Mouse (Mus musculus) kidney, adult 9 months (tissue): ENCODE data around the gene Ap5b1.
A peak's percentile ranks its signal among the peaks of the same experiment; 100 is the strongest.

Source experiments
- DNase-seq: peaks from one replicate; pipeline ENCODE4 v3.0.0; 2022

Ap5b1 gene

DNA sequence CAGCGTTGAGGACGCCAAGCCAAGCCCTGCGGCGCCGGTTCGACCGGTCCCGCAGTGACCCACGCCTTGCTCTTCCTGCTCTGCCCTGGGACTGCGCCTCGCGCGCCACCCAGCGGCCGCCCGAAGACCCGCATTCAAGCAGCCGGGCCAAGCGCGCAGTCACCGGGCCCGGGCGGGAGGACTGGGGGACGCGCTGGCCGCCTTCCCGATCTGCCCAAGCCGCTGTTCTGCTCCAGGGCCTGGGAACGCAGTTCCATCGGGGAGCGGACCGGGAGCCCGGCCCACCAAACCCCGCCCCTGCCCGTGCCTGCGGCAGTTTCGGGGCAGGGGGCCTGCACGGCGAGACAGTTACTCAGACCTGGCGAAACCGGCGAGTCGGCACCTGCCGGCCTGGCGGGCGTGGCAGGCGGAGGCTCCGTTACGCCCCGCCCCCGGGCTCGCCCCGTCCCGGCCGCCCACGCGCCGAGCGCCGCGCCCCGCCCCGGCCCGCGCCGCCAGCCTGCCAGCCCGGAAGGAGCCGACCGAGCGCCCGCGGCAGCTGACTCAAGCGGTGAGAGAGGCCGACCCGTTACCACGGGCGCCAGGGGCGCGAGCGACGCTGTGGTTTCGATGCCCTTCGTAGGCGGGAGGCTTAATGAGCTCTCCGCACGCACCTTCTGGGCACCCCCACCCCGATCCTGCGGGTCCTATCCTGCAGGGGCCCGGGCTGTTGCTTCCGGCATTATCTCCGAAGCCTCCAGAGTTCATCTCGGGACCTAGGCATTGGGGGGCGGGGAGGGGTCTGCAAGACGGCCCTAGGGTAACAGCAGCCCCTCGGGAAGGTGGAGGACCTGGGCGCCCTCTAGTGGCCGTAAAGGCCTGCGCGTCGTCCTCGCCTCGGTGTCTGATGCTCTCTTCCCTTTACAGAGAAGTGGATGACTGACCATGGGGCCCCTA lies at the start of gene Ap5b1:
Gene Ap5b1 (plus strand): TSS at position 492 of the 936 bp plus-strand sequence.
- peak; percentile 94 for DNase-seq

DNA sequence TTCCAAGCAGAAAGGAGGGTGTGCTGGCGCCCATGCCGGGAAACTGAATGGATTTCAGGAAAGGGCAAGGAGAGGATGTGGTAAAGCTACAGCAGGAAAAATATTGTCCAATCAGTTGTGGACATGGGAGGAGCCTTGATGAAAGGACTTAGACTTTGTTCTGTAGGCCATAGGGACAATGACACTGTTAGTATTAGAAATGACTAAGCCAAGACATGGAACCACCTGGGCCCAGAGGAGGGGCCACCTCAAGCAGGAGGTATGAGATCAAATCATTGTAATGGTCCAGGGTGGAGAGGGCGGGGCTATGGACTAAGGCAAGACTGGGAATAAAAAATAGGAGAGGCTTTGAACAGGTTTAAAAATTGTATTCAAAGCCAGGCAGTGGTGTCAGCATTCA lies 49.1 kb upstream of the Ap5b1 start:
- peak; percentile 50 for DNase-seq

DNA sequence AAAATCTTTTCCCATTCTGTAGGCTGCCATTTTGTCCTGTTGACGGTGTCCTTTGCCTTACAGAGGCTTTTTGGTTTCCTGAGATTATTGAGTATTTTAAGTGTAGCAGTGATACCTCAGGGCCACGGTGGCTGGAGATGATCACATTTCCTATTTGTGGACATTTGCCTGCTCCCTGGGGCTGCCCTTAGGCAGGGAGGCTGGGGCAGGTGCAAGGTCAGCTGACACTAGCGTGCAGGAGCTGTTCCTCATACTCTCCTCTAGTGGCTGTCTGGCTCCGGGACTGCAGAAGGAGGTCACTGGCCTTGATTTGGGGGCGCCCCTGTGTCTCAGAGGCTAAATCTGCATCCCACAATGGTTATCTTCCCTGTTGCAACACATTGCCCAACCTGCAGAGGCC lies 42.6 kb upstream of the Ap5b1 start:
- DNase-seq: no peak

DNA sequence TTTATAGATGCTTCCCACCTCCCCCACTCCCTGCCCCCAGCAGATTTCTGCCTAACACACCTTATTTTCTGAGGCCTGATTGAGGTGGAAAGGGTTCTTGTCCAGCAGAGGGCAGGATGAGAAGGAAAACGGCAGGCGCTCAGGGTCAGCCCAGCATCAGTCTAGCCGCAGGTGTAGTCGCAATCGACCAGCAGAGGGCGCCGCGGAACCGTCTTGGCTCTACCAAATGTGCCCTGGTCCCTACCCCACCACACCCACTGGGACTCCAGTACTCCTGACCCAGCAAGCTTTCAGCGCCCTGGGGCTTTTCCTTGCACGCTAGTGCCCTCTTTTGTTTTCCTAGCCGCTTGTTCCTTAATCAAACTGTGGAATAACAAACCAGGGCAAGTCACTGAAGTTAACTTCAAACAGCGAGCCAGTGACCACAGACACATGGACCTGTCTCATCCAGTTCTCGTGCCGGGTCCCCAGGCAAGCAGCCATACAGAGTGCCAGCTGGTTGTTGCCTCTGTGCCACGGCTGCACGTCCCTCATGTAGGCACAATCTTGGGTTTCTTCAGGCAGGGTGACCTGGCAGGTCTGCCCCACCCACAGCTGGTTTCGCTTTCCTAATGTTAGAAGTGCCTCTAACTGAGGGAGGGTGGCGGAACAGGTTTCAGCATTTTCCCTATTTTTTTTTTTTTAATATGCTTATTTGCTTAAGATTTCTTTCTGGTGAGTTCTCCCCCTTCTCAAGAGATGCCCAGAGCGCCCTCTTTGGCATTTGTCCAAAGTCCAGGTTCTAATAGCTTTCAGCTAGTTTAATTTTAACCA lies 38.3 kb upstream of the Ap5b1 start:
- DNase-seq: peak; percentile 99

DNA sequence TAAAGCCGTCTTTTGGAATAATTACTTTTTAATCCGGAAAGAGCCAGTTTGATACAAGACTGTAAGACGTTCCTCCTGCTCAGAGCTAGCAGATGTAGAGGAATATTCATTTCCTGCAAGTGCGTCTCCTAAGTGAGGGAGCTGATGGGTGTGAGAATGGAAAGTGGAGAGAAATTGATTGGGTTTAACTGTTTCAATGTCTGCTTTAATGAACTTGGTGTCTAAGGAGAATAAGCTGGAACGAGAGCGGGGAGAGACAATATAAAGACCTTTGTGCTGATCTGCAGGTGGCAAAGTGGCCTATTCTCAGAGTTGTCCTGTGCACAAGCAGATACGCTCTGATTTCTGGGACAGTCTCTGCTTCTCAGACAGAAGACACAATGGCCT lies 37.7 kb upstream of the Ap5b1 start:
- no peak for DNase-seq

DNA sequence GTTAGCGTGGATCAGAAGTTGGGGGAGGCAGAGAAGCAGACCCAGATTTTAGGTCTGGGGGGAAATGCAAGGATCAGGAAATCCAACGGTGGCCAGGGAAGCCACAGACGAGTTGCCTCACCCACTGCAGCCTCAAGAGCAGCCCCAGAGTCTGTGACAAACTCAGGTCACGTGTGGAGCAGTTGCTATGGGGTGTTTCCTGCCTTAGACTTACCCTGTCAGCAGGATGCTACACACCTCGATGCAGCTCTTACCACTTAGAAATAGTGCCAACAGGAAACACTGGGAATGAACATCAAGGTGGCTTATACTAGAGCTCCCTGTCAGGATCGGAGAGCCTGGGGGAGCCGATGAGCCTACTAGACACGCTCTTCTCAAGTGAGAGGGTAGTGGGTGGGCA lies 35.3 kb upstream of the Ap5b1 start:
- DNase-seq: no peak

DNA sequence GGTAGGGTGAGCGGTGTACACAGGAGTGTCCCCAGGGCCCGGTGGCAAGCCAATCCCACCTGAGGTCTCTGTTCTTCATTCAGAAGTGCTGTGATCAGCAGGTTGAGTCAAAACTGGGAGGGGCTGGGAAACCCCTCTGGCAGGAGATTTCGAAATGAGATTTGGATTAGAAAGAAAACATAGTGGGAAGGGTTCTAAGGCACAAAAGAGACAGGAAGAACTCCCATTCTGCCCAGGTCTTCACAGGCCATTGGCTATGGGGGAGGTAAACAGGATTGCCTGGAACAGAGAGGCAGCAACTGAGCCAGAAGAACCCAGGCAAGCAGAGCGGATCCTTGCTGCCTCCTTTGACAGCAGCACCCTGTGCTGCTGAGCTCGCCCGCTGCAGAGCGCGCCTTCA lies 29.0 kb upstream of the Ap5b1 start:
- DNase-seq: no peak

DNA sequence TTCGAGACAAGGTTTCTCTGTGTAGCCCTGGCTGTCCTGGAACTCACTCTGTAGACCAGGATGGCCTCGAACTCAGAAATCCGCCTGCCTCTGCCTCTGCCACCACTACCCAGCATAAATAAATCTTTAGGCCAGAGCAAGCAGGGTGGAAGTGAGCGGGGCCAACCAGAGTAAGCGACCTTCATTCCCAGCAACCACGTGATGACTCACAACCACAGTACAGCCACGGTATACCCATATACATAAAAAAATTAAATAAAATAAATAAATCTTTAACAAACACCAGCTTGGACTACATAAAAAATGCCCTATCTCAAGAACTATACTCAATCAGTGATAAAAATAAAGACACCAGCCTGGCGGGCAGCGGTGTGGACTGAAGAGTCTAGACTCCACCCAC lies 24.5 kb upstream of the Ap5b1 start:
- no peak for DNase-seq

DNA sequence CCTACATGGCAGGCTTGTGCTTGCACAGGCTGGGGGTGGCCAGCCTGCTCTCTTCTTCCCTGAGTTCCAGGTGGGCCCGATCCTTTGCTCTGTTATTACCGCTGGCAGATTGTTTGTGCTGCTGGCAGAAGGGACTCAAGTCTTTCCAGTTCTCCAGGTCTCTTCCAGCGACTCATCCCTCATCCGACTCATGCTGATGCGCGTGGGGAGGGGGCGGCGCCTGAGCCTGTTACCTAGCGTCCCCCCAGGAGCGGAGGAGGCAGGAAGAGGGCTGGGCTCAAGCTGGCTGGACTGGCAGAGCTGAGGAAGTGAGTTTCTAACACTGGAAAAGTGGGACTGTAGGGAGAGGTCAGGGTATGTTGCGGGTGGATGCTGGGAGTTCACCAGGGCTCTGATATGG lies 23.8 kb upstream of the Ap5b1 start:
- DNase-seq: no peak

DNA sequence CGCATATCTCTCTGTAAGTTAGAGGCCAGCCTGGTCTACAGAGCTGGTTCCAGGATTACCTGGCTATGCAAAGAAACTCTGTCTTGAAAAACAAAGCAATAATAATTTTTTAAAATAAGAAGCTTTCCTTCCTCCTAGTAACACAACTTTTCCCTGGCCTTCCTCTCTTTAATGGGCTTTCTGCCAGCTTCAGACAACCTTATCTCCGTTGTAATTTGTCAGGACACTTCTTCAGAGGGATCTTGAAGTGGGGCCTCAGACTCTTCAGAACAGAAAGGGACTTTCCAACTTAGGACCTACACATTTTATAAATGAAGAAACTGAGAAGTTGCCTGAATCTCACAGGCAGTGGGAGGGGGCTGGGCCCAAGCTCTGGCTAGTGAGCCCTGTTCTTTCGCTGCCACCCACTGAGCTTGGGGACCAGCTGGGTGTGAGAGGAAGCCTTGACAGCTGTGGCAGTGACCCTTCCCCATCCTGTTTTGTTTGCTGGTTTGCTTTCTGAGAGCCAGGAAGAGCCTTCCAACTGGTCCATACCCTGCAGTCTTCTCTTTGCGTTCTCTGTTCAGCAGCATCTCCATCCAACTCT lies 20.3 kb upstream of the Ap5b1 start:
- no peak for DNase-seq

DNA sequence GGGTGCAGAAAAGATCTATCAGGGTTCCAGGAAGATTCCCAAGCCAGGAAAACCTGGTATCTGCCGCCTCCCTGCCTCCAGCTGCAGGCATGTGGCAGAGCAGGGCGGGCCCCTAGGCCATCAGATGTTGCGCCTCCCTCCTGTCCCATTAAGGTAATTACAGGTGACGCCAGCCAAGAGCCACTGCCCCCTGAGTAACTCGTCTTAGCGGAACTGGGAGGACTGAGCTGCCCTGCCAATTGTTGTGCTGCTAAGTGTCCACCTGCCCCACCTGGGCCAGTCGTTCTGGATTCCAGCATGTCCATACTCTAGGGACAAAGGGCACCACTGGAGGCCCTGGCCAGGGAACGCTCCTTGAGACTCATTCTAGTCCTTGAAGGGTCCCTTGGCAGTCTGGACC lies 14.0 kb upstream of the Ap5b1 start:
- DNase-seq: peak; percentile 46

DNA sequence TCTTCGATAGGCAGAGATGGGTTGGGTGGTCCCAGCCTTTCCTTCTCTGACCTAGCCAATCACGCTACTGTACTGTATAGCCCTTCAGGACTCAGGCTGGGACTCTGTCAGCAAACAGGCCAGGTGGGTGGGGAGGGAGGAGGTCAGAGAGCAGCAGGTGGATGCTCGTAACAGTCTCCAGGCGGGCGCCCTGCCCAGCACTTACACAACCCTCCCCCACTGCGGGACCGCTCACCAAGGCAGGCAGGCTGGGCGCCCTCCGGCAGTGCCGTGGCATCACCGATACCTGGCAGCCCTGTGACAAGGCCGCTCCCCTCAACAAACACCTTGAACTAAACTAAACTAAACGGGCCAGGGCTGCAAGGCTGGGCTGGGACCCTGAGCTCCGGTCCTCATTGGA lies 13.6 kb upstream of the Ap5b1 start:
- DNase-seq: peak; percentile 84

DNA sequence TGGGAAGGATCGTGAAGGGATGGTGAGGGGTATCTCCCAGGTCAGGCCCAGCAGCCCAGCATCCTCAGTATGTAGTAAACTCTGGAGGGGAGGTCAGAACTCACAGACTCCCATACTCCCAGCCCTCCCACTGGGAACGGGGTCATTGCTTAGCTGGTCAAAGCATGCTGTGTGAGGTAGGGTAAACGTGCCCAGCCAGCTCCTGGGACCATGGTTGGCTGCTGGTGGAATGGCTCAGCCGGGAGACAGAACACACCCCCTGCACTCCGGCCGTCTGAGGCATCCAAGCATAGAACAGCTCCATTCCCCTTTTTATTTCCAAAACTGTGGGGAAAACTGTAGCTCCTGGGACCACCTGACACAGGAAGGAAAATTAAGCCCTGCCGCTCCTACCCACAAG lies 9.7 kb upstream of the Ap5b1 start:
- peak; percentile 76 for DNase-seq

DNA sequence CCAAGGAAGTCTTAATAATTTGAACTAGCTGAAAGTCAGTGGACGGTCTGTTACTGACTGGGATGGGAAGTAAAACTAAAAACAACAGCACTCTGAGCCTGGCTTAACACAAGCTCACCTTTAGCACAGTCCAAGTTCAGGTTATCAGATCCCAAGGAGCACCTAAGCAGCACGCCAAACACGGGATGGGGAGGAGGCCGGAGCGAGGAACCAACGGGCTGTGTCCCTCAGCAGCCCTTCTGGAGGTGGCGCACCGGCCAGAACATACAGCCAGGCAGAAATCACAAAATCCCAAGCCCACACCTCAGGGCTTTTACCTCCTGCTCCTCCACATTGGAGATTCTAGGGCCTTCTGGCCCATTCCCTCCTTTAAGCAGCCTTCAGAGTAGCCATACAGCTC lies 9.1 kb upstream of the Ap5b1 start:
- DNase-seq: no peak

DNA sequence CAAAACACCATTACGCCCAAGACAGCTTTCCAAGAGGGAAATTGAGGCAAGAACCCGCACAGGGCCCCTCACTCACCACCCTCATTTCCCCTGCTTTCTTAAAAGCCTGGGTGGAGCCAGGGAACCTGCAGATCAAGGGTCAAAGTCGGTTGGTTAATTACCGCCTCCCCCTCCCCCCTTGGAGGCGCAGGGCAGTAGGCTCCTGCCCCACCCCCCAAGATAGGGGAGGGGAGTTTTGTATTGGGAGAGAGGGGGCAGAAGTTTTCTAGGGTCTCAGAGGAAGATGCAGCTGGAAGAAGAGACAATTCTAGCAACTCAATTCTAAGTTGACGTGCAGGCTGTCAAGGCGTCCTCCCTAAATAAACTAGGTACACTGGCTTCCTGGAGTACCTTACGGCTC lies 8.6 kb upstream of the Ap5b1 start:
- DNase-seq: peak; percentile 91

DNA sequence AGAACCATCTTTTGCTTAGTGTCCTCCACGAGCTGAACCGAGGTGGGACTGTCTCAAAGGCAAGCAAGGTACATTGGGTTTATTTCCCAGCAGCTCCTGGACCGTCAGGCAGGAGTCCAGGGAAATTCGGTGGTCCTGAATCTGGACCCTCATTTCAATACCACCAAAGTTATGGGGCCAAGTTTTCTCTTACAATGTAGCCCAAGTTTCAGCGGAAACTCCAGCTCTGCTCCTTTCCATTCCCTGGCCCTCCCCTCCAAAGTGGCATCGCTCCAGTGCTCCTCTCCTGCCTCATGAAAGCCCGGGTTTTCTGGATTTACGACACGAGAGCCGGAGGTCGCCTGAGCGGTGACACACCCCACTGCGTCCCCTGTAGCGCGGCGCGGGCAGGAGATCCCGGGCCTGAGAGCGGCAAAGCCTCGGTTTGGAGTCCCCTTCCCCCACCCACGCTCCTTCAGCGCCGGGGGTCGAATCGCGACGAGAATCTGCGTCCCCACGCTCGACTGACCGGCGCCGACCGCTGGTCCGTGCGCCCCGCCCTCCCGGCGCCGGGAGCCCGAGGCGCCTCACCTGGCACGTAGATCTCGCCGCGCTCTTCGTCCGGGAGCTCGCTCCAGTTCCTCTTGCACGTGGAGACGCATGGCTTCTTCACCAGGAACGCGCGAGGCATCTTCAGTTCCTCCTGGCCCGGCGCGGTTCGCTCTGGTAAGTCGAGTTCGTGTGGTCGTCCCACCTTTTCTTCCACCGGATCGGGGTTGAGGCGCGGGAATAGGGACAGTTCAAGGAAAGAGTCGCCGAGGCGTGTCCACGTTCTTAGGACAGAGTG lies 8.0 kb upstream of the Ap5b1 start:
- DNase-seq: peak; percentile 48

DNA sequence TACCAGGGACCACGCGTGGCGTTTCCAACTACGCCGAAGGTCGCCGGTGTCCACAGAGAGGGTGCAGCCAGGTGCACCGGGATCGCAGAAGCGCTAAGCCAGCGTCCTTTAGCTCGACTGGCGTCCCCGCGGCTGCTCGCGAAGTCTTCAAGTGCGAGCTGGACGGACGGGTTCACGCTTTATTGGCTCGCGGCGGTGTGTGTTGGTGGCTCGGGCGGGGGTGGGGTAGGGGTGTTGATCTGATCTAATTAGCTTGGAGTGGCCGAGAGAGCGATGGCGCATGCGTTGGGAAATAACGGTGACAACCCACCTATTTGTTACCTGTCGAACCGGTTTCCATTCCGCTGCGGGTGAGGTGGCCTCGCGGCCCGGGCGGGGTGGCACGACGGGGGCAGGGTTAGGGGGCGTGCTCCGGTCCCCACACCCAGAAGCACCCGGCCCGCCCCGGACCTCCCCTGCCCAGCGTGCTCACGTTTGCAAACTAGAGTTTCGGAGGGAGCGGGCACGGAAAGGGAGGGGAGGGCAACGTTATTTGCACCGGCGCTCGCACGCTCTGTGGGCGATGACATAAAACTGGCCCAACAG lies 7.3 kb upstream of the Ap5b1 start, which contains the start of gene Ovol1:
Gene Ovol1 (minus strand): TSS at position 190 of the 585 bp plus-strand sequence.
- DNase-seq: peak; percentile 79

DNA sequence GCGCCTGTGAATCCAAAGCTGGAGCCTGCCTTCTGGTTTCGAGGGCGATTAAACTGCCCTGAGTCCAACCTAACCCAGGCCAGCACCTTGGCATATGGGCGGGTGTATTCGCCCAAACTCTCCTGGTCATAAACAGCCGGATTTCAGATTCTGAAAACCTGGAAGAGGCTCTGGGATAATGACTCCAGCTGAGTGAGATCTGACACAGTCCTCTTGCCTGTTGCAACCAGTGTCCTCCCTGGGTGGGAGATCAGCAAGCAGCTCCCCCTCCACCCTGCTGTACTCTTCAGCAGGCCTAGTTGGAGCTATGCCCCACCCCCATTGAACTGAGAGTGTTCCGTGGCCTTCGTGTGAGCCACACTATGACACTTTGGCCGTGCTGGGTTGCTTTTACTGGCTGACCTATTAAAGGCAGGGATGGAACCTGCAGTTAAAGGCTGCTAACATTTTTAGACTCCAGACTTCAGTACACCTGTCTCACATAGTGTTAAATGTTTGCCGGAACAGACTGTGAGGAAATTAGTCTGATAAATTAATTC lies 6.5 kb upstream of the Ap5b1 start:
- DNase-seq: peak; percentile 90

DNA sequence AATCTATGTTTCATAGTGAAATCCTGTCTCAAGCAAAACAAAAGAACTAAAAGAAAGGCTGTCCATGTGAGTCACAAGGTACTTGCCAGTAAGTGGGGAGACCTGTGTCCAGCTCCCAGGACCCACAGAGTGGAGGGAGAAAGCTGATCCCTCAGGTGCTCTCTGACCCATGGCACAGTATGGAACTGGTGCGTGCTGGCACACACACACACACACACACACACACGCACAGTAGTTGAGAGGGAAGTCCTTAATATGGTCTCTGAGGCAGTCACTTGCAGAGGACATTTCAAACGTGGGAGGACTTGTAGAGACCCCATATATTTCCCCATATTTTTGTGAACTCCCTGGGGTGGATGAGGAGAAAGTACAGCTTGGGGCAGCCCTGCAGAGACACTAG lies 5.9 kb upstream of the Ap5b1 start:
- DNase-seq: no peak

DNA sequence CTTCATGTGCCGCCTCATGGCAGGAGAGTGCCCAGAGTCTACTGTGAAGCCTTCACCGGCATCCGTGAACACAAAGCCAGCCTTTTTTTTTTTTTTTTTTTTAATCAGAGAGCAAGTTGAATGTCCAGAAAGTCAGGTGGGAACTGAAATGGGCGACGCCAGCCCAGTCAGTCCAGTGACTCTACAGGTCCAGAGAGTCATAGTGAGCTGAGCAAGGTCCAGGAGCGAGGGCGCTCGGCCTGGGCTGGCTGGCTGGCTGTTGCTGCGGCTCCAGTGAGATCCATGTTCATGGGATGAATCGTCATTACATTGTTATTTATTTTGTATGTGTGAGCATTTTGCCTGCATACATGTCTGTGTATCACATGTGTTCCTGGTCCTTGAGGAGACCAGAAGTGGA lies 5.0 kb upstream of the Ap5b1 start:
- peak; percentile 41 for DNase-seq

DNA sequence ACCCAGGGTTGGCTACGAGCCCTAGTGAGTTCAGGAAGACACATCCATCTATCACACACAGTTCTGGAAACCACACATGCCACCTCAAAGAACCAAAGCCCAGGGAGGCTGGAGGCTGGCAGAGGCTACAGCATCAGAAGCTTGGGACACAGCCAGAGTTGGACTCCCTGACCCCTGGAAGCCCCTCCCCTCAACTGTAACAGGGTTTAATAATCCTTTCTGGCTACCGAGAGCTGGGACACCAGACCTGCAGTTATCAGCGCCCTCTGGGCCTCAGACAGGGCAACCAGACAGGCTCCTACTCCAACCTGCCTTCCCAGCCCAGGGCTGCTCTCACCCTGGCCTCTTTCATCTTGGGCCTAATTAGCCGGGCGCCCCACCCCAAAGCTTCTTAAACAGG lies 1.5 kb upstream of the Ap5b1 start:
- peak; percentile 90 for DNase-seq

DNA sequence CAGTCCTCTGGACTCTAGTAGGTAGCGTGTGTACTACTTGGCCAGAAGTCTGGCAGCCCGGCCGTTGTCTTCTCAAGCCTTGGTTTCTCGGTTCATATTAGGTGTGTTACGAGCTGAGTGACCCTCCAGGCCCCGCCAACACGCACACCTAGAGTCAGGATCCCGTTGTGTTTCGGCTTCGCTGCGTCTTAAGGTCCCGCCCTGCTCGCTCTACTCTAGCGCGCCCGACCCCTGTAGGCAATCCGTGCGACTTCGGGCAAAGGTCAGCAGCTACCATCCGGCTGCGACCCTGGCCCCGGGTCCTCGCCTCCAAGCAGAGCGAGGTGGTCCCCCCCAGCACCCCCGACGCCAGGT lies 668 bp upstream of the Ap5b1 start:
- DNase-seq: no peak
